Mouse (Mus musculus) liver, postnatal 0 days (tissue): ENCODE results near the gene S1pr2. TPM values are rescaled to one million over a fixed set of nuclear protein-coding genes. Genes with fewer than 3 reads are reported as not detected.

Source experiments
- ATAC-seq: fragments of 200-750 bp; cut with Nextera tagmentation; 2 replicates; pipeline ENCODE4 v1.8.0; 2017; ENCODE audit warnings: mild to moderate bottlenecking, moderate library complexity
- DNase-seq: peaks from one replicate; pipeline ENCODE4 v3.0.0-alpha.2; 2016
- H3K27ac ChIP-seq: fragments of 300-500 bp; sonication (generic); 2 replicates; pipeline ENCODE4 v1.5.1; 2014; ENCODE audit warnings: antibody characterized with exemption, moderate library complexity, mild to moderate bottlenecking, low read depth
- H3K27me3 ChIP-seq: fragments of 300-500 bp; sonication (generic); 2 replicates; pipeline ENCODE4 v1.6.1; 2014; ENCODE audit warnings: low read length, control low read depth, mixed read lengths; ENCODE audit not compliant: insufficient read depth
- H3K36me3 ChIP-seq: fragments of 300-500 bp; sonication (generic); replicated peaks from 2 replicates; pipeline ENCODE4 v1.6.1; 2014; ENCODE audit warnings: mild to moderate bottlenecking, control low read depth, low read length, moderate library complexity, mixed read lengths; ENCODE audit not compliant: insufficient read depth
- H3K4me1 ChIP-seq: fragments of 300-500 bp; sonication (generic); 2 replicates; pipeline ENCODE4 v1.6.1; 2014; ENCODE audit warnings: antibody characterized with exemption, mild to moderate bottlenecking, control low read depth; ENCODE audit not compliant: insufficient read depth
- H3K4me2 ChIP-seq: fragments of 300-500 bp; sonication (generic); 2 replicates; pipeline ENCODE4 v1.6.1; 2014; ENCODE audit warnings: low read depth, mild to moderate bottlenecking, low read length, moderate library complexity, mixed read lengths
- H3K4me3 ChIP-seq: fragments of 300-500 bp; sonication (generic); 2 replicates; pipeline ENCODE4 v1.5.1; 2014; ENCODE audit warnings: low read depth, low read length
- H3K9ac ChIP-seq: fragments of 300-500 bp; sonication (generic); replicated peaks from 2 replicates; pipeline ENCODE4 v1.6.1; 2014; ENCODE audit warnings: mild to moderate bottlenecking, moderate library complexity
- H3K9me3 ChIP-seq: fragments of 300-500 bp; sonication (generic); 2 replicates; pipeline ENCODE4 v1.6.1; 2016; ENCODE audit warnings: mild to moderate bottlenecking, control low read depth, low read length, mixed read lengths
- CTCF ChIP-seq: sonication (generic); IDR thresholded peaks from 2 replicates; pipeline ENCODE4 v1.5.1; 2016; ENCODE audit warnings: antibody characterized with exemption, low read depth
- EP300 ChIP-seq: IDR thresholded peaks from 2 replicates; pipeline ENCODE4 v1.6.1; 2016; ENCODE audit warnings: antibody characterized with exemption, low read depth, mild to moderate bottlenecking
- WGBS: fragments of 180-500 bp; shearing (Covaris S2); extraction: QIAGEN DNeasy Blood & Tissue Kit; methylation state at CpG from one replicate; pipeline ENCODE4 v1.1.7; 2014; ENCODE audit not compliant: insufficient replicate concordance; 5-methylcytosine and 5-hydroxymethylcytosine counted together
- microRNA-seq: library from miRNA; unstranded; fragments of <30 nt; microRNA quantifications from one replicate; pipeline ENCODE4, GENCODE M21; 2016
- polyA plus RNA-seq: library from polyadenylated mRNA; unstranded; fragments of >200 nt; fragmentation: Nextera tagmentation; extraction: Ambion mirVana; gene quantifications from 2 replicates; pipeline ENCODE4 v1.2.1, GENCODE M21; 2015

S1pr2 gene
- polyA plus RNA-seq, 1 experiment from 2014 or later = 3.1 TPM

DNA sequence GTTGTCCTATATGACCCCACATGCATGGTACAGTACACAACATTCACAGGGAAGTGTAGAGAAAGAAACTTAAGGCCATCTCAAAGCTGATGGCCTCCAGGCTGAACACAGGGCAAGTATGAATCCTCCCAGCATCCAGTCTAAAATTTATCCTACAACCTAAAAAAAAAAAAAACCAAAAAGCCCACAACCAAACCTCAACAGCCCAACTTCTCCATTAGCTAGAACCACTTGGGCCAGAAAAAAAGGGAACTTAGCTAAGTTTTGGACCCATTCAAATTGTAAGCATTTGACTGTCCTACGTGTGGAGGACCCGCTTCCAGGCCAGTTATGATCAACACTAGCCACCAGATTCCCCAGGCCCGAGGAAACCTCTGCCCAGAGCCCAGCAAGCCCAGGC lies 53.3 kb downstream of the S1pr2 start:
- DNase-seq (no peak), ATAC-seq (no peak)
- no peak for TF ChIP-seq CTCF
- TF ChIP-seq EP300 = no peak
- Histone ChIP-seq H3K4me2 (no peak overlapping the region), H3K4me3 (no peak overlapping the region), H3K9me3 (no peaks in the 10 kb centered on the region), H3K9ac (no peak overlapping the region), H3K27ac (no peak overlapping the region), H3K4me1 (no peaks in the 10 kb centered on the region), H3K36me3 (peaks cover 93% of the 10 kb centered on the region), H3K27me3 (no peaks in the 10 kb centered on the region)
- 80% methylated on average over 3 of the region's 3 CpGs for whole genome bisulfite sequencing

GRCm38 (mm10) chr9:20916160-20916559 lies 60.4 kb downstream of the S1pr2 start:
- ATAC-seq = peak; percentile 53; the same call in 1 of the 2 replicates

More at GRCm38 (mm10) chr9:20916160-20916559, 60.4 kb downstream of the S1pr2 start:
- no peak overlapping the region for H3K9ac ChIP-seq
- H3K4me3 ChIP-seq = no peak overlapping the region
- 68% methylated on average over 4 of the region's 4 CpGs for WGBS
- TF ChIP-seq CTCF (peak; percentile 71), EP300 (no peak)
- H3K27me3 ChIP-seq = no peaks in the 10 kb centered on the region
- H3K36me3 ChIP-seq = peaks cover 96% of the 10 kb centered on the region
- no peaks in the 10 kb centered on the region for H3K4me1 ChIP-seq
- no peaks in the 10 kb centered on the region for H3K9me3 ChIP-seq
- no peak overlapping the region for H3K27ac ChIP-seq
- no peak for DNase-seq
- H3K4me2 ChIP-seq = no peak overlapping the region

Small RNAs within 50 kb of the gene (microRNA-seq; reads per million reads assigned to microRNA genes)
- gene Mir7081 = not detected

Other genes starting within 250 kb of the S1pr2 start
- gene Olfm2, start 230.4 kb downstream of the S1pr2 start, polyA plus RNA-seq = 0.20 and 0.34 TPM in 2 replicates
- gene Col5a3, start 161.7 kb downstream of the S1pr2 start, polyA plus RNA-seq = 0.83 and 1.0 TPM in 2 replicates
- not detected in 2 replicates for gene Rdh8, start 158.3 kb downstream of the S1pr2 start, polyA plus RNA-seq
- gene A230050P20Rik, start 108.1 kb downstream of the S1pr2 start, polyA plus RNA-seq = 3.5 and 5.4 TPM in 2 replicates
- gene Angptl6, start 97.1 kb downstream of the S1pr2 start, polyA plus RNA-seq = 16.6 TPM in 2 replicates
- 32.4 and 32.5 TPM in 2 replicates for gene Ppan, start 88.6 kb downstream of the S1pr2 start, polyA plus RNA-seq
- gene Eif3g, start 78.2 kb downstream of the S1pr2 start, polyA plus RNA-seq = 128 and 129 TPM in 2 replicates
- gene Dnmt1, start 16.9 kb downstream of the S1pr2 start, polyA plus RNA-seq = 20.3 and 24.5 TPM in 2 replicates
- 54.6 and 55.0 TPM in 2 replicates for gene Mrpl4, start 26.0 kb upstream of the S1pr2 start, polyA plus RNA-seq
- gene Icam1, start 39.2 kb upstream of the S1pr2 start, polyA plus RNA-seq = 12.7 and 13.6 TPM in 2 replicates
- 57.7 and 58.5 TPM in 2 replicates for gene Icam4, start 52.6 kb upstream of the S1pr2 start, polyA plus RNA-seq
- gene Icam5, start 55.3 kb upstream of the S1pr2 start, polyA plus RNA-seq = 0.05 and 0.08 TPM in 2 replicates
- 0.51 TPM in 1 of 2 replicates, not detected in the other for gene Zglp1, start 90.3 kb upstream of the S1pr2 start, polyA plus RNA-seq
- gene Gm49373, start 96.3 kb upstream of the S1pr2 start, polyA plus RNA-seq = 0.06 and 0.11 TPM in 2 replicates
- 26.7 and 29.9 TPM in 2 replicates for gene Fdx1l, start 96.8 kb upstream of the S1pr2 start, polyA plus RNA-seq
- 0.40 and 0.61 TPM in 2 replicates for gene Gm38431, start 115.2 kb upstream of the S1pr2 start, polyA plus RNA-seq
- 8.3 and 9.5 TPM in 2 replicates for gene Raver1, start 115.2 kb upstream of the S1pr2 start, polyA plus RNA-seq
- gene Tyk2, start 154.5 kb upstream of the S1pr2 start, polyA plus RNA-seq = 4.5 and 5.4 TPM in 2 replicates
- 81.1 and 84.1 TPM in 2 replicates for gene Cdc37, start 173.2 kb upstream of the S1pr2 start, polyA plus RNA-seq
- gene Pde4a, start 188.9 kb upstream of the S1pr2 start, polyA plus RNA-seq = 1.4 and 1.5 TPM in 2 replicates